Mouse (Mus musculus): ENCODE measurements around the gene Vps25. TPM values are rescaled to one million over a fixed set of nuclear protein-coding genes. Genes with fewer than 3 reads are reported as not detected.

Vps25 gene
- total RNA-seq (2021) = 112 and 116 TPM in 2 replicates
- long read RNA-seq, transcript Vps25-202 (6 exons, 1,106 nt) = major isoform, 94 of 107 reads
- long read RNA-seq, partial matches to known transcripts = 0 of 107 reads
- long read RNA-seq, other reads (novel, unspliced or antisense) = 4 of 107 reads

DNA sequence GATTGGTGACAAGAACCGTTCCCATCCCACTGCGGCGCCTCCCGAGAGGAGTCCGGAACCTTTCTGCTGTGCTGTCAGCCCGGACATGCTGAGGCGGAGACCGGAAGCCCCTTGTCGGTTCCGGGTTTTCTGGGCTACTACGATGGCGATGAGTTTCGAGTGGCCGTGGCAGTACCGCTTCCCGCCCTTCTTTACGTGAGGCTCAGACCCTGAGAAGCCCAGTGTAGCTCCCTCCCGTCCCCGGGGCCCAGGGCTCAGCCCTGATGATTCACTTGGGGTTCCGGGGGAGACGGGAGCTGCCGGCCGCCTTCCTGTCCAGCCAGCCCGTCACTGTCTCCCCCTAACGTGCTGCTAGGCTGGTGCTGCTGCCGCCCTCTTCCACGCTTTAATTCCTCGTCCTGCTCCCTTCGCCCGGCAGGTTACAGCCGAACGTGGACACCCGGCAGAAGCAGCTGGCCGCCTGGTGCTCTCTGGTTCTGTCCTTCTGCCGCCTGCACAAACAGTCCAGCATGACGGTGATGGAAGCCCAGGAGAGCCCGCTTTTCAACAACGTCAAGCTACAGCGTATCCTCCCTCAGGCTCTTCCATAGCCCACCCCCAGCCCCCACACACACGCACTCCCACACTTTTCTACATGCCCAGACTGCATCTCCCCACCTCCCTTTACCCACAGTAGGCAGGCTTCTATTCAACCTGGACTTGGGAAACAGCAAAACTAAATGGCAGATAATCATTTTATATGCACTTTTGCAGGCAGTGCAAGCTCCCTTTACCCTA lies at the start of gene Vps25:
Gene Vps25 (plus strand): TSS at position 95 of the 777 bp plus-strand sequence.
- peak; percentile 83 for DNase-seq

DNA sequence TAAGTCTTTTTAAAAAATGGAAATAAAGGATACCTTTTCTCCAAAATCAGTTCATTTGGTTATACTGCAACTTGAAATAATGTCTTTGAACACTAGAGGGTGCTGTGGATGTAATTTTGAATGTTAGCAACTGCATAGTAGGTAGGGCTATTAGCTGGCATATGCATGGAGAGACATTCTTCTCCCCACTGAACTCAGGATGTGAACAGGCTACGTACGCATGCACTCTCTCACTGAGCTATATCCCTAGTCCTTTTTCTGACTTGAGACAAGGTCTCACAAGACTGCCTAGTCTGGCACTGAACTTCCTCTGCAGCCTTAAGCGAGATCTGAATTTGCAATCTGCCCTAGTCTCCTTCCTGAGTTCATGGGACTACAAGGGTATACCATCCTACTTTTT lies 41.5 kb upstream of the Vps25 start:
- no peak for DNase-seq

DNA sequence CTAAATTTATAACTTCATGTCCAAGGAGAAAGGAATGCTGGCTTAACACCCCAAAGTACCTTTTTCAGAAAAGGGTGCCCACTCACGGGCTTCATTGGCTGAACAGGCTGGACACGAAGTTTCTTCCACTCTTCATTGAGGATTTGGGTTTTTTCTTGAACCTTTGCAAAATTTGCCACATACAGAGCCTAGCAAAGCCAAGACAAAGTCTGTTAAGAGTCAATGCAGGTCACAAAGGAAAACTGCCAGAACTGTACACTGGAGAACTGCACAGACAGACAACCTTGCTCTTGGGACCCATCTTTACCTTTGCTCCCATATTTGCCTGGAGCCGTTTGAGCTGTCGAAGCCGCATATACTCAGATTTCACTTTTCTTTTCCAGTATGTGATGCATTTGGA lies 36.6 kb upstream of the Vps25 start:
- no peak for DNase-seq

DNA sequence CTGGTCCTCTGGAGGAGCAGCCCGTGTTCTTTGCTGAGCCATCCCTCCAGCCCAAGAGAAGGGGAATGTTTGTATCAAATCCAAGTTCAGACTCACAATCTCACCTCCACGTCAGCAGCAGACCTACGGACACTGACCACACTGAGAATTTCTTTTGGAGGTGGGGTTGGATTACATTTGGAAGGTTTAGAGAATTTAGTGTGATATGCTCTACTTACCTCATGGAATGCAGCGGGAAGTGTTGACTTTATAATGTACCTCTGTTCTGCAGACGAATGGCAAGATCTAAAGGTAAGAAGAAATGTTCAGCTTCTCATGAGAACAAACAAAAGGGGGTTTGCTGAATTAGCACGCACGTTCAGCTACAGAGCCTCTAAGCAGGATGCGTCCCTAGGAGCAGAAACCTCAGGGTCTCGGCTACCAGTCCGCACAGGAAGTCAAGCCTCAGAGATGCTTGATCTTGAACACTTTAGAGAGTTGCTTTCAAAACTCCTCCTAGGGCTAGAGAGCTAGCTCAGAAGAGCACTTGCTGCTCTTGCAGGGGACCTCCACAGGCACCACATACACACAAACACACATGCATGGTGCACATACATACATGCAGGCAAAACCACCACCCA lies 35.0 kb upstream of the Vps25 start:
- DNase-seq = no peak

DNA sequence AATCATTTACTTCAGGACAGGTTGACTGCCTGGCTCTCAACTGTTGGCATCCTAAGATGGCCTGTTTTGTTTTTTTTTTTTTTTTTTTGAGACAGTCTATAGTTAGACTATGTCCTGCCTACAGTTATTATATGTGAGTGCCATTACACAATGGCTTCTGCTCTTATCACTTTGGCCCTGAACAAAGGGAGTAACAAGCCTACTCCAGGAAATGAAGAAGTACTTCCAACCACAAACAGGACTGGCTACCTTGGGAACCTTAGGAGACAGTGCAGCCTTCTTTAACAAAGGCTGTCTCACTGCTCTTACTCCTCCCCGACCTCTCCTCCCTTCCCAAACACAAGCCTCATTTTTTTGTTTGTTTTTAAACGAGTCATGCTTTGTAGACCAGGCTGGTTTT lies 32.7 kb upstream of the Vps25 start:
- DNase-seq = no peak

DNA sequence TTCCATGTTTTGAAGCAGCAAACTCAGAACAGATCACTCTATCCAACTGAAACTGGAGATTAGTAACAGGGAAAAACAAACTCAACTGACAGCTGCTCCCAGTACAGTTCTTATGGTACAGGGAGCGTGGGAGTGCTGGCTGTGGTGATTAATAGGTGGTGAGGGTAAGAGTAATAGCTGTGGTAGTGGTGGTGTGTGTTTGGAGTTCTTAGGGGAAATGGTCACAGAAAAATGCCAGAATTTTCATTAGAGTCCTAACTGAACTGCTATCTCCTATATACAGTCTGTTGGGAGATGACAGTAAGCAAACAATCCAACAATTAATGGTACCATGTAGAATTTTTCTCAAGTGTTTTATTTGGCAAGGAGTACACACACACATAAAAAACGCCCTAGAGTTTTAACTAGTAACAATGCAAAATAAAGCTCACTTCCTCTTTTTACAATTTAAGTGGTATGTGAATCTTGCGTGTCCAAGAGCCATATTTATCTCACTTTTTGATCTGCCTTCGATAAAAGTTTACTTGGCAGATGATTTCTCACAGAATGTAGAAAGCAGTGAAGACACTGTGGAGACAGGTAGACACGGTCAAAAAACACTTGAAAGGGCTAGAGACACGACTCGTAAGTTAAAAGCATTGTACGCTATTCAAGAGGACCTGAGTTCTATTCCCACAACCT lies 32.1 kb upstream of the Vps25 start:
- no peak for DNase-seq

DNA sequence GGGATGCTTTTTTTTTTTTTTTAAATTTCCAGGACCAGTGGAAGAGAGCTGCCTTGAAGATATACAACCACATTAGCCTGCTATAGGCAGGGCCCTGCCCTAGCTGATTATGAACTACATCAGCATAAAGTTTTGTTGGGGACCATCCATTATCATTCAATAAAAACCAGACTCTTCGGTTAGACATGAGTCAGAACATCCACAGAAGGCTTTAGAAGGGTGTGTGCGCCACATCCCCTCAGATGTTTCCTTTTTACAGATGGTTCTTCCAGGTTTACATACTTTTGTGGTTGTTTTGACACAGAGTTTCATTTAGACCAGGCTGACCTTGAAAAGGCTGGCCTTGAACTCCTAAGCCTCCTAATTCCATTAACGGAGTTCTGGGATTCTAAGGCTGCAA lies 29.2 kb upstream of the Vps25 start:
- no peak for DNase-seq

DNA sequence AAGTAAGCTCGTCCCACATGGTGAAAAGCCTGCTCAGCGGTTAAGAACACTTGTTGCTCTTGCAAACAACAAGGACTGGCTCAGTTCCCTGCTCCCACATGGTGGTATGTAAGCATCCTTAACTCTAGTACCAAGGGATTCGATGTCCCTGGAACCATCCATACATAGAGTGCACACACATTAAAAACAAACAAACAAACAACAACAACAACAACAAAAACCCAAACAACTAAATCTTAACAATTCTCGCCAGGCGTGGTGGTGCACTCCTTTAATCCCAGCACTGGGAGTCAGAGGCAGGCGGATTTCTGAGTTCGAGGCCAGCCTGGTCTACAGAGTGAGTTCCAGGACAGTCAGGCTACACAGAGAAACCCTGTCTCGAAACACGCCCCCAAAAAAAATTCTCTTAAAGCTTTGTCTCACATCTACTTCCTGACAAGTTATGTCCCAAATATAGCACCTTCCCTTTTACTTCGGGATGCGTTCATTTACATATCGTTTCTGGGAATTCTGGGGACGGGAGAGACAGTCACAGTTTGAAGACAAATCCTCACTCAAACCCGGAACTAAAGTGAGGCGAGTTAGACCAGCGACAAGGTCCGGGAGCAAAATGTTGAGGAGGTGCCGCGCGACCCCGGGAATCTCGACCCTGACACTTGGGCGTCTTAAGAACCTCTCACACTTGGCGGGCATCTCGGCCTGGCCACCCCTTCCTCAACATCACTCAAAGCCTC lies 28.0 kb upstream of the Vps25 start:
- DNase-seq = no peak

DNA sequence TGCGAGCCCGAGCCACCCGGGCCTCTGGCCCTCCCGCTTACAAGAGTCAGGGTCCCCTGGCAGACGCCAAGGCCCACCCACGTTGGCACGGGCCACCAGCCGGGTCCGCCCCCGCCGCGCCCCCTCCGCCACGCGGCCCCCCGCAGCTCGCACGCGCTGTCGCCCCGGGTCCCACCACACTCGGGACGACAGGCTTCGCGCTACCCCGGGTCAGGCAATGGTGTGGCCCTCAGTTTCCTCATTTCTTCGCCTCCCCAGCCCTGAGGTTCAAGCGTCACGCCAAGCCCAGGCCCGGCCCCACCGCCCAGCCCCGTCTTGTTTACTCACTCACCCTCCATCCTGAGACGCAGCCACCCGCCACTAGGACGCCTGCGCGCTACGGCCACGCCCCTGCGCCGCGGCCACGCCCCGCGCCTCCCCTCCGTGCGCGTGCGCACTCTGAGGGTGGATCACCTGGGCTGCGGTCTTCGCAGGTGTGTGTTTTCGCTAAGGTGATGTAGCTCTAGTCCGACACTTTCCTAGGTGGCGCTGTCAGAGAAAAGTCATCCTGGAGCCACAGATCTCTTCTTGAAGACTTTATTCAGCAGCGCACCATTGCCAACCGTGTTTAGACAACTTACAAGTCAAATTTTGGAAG lies 27.3 kb upstream of the Vps25 start, which contains the start of gene Ezh1:
Gene Ezh1 (minus strand): TSS at position 399 of the 637 bp plus-strand sequence.
- DNase-seq = peak; percentile 90

DNA sequence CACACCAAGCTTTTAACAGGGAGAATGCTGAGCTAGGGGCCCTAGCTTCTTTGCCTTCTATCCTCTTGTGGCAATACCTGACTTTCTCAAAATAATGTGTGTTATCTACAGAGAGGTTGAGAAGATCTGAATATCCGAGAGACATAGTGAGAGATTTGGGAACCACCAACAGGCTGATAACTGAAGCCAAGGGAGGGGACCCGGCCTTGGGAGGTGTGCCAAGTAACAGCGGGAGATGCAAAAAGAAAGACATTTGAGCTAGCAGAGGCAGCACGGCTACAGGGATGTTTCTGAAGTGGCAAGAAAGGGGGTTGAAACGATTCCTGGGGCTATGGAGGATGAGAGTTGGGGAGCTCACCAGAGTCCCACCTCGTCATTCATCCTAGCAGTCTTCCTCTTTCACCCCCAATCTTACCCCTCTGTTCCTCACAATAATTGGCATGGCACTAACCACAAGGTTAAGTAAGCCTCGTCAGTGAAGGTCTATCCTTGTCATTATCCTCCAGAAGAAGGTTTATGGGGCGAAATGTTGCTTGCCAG lies 24.1 kb upstream of the Vps25 start:
- peak; percentile 65 for DNase-seq

DNA sequence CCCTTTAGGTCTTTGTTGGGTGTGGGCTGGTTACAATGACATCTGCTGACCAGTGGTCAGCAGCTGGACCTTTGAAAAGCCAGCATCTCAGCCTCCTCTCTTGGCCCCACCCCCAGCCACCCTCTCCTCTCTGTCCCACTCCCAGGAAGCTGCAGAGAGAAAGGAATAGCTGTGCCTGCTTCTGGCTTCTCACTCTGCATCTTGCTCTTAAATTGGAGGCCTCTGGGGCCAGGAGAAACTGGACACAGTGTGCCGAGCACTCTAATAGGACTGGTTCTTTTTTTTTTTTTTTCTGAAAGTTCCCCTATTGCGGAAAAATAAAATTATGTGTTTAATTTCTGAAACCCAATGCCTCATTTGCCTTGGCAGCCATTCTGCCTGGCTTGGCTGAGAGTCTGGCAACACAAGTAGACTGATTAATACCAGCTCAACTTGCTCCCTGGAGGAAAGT lies 23.4 kb upstream of the Vps25 start:
- DNase-seq = no peak

DNA sequence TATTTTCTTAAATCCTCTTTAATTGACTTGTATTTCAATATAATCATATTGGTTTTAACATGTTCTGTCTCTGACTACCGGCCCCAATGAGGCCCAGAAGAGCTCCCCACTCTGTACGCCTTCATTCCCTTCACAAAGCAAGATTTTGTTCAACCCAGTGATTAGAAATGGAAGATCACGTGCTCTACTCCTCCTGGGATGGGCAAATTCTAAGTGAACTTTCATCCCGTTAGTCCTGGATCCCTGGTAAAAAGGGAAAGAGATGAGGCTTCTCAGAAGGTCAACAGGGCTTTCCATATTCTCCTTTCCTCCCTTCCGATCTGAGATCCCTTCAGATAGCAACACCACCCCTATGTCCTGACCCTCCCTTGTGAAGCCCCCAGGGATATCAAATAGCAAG lies 23.0 kb upstream of the Vps25 start:
- no peak for DNase-seq

DNA sequence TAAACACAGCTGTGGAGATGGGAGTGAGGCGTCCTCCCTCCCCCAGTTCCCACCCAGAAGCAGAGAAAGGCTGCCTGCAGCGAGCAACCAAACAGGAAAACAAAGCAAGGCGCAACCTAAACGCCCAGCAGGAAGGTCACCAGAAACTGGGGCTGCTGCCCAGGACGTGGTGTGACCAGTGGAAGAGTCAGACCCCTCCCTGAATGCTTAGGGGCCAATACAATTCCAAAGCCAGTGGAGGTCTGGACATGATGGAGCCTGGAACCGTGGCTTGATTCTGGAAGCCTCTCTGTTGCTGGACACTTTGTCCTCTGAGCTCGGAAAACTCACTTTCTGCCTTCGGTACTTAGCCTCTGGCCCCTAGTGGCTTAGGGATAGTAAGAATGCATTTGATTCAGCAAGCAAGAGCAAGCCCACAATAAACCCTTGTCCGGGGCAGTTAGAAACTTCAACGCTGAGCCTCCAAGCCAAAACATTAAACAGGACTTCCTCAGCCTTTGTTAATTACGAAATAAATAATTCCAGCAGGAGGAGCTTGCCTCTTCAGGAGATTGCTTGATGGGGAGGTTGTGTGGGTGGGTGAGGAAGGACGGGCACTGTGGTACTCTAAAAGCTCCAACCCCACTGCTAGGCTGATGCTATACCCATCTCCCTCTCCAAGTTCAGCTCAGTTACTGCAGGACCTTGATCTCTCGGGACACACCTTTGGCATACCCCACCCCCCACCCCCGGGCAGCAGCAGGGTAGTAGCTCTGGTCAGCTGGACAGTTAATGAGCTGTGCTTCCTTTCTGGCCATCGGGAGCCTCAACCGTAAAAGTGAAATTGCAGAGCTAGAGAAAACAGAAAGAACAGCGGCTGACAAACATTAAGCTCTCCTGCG lies 22.3 kb upstream of the Vps25 start:
- peak; percentile 28 for DNase-seq

DNA sequence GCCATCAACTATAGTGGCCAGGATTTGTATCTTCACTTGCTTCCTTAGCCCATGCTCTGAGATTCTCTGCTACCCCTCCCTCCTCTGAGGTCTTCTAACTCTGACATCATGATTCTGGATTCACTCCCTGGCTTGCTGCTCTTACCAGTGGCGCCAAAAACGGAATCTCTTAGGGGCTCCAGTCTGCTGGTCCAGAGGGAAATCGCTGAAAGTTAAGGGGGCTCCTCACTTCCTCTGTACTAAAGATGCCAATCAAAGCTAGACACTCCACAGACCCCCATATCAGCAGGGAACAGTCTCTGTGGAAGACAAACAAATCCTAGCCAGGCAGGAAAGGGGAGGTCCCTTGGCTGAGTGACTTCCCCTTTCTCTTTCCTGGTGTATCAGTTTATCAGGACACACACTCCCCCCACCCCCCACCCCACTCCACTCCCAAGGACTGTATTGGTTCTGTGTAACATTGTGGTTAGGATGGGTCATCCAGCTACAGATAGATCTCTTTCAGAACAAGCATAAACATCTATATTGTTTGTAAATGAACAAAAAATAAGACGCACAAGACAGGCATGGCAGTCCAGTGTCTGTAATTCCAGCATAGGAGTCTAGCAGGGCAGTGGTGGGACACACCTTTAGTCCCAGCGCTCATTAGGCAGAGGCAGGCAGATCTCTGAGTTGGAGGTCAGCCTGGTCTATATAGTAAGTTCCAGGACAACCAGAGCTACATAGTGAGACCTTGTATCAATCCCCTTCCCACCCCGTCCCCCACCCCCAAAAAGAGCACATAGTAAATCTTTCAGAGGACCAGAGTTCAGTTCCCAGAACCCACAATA lies 21.3 kb upstream of the Vps25 start:
- DNase-seq = no peak

DNA sequence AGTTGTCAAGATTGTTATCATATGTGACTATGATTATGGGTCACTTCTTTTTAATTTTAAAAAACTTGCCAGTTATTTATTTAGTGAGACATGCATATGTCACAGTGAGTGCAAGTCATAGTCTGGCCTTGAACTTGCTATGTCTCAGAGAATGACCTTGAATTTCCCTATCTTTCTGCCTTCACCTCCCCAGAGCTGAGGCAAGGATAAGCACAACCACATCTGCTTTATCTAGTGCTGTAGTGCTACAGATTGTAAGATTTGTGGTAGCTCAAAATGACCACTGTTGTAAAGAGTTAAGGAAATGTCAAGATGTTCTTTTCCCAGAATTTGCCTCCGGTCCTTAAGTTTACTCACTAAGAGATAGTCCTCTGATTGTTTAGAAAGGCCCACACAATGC lies 20.3 kb upstream of the Vps25 start:
- DNase-seq = no peak

DNA sequence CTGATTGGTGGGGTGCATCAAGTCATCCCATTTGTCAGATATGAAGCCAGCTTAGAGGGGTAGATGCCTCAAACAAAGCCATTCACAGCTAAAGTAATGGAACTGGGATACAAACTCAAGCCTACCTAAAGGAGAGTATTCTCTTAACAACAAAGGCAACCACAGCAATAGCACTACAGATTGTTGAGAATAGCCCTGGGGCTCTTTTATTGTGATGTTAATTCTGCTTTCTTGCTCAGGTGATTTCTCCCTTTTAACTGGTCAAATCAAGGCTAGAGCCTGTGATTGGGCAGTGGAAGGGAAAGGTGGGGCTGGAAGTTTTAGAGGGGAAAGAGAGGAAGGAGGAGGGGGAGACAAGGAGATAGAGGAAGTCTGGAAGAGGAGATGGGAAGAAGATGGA lies 19.4 kb upstream of the Vps25 start:
- DNase-seq = no peak

DNA sequence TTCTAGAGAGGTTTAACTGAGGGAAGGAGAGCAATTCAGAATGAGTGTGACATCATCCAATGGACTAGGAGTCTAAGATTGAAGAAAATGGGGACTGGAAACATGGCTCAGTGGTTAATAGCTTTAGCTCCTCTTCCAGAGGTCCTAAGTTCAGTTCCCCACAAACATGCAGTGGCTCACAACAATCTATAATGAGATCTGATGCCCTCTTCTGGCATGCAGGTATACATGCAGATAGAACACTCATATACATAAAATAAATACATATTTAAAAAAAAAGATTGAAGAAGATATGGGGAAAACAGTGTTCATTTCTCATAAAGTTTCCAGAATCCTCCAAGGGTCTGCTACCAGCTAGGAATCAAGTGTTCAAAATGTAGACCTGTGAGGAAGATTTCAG lies 18.1 kb upstream of the Vps25 start:
- no peak for DNase-seq

DNA sequence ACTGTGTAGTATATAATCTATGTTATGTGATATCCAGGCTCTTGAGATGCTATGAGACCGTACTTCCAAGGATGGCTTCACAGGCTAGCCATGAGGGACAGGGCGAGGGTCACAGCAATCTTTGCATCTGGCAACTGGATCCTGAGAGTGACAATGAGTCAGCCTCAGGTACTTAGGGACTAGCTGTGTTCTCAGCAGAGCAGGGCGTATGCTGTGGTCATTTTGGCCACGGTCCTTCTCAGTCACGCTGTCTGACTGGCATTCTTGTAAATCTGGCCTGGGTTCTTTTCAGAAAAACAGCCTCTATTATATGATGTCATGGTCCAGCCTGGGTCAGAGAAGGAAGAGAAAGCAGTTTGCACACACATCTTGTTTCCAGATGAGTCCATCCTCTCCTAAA lies 16.7 kb upstream of the Vps25 start:
- no peak for DNase-seq

DNA sequence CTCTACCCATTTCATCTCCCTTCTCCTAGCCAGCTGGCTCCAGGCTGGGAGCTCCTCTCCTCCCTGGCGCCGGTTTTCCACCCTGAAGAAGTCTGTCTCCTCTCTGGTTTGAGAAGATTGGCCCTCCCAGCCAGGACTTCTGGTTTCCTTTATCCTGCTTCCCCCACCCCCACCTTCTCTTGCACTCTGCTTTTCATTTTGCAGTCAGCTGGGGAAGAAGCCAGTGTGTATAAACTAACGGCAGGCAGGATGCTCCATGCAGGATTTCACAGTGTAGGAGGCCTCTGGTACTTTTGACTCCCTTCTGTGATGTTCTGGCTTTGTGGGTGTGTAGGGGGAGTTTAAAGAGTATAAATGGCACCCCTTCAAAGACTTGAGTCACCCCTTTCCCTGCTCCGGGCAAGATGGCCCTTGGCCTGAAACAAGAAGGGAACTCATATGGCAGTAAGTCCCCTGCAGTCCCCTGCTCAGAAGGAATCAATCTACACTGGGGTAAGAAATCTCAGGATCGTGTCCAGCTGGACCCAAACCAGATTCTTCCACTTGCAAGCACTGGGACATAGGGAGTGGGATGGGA lies 15.3 kb upstream of the Vps25 start:
- no peak for DNase-seq

Data from adrenal gland, postnatal 25 days (tissue).